Mouse (Mus musculus): Measurements from ENCODE around the gene Cope. TPM values are rescaled to one million over a fixed set of nuclear protein-coding genes. Genes with fewer than 3 reads are reported as not detected.

Gene Cope
- polyA plus RNA-seq, 1 experiment: 91.7 TPM

DNA sequence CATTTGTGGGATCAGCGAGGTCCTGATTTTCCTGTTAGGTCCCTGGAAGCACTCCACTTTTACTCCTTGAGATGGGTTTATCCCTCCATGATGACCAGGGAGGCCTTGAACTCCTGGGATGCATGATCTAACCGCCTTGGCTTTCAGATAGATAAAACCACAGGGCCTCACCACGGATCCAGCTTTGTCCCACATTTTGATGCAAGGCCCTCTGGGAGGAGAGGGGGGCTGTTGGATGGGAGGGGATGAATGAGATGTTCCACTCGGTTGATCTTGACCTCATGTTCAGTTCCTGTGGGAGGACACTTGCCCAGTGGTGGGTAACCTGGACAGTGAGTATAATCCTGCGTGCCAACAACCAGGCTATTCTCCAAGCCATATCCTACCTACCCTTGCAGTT lies 17.9 kb upstream of the Cope start:
- Histone ChIP-seq H3K27ac (ENCODE audit: control insufficient read depth, insufficient read depth, low read depth, low read length, poor library complexity) (no peak overlapping the region), H3K4me1 (ENCODE audit: control insufficient read depth, insufficient read depth, low read length) (no peaks in the 10 kb centered on the region; the same call in none of the 2 replicates), H3K4me3 (replicated peaks; ENCODE audit: control insufficient read depth, low read depth, low read length) (no peak overlapping the region)
- WGBS: 75% methylated on average over 5 of the region's 5 CpGs
- no peak for TF ChIP-seq POLR2A (IDR thresholded peaks at IDR 0.05; ENCODE audit: borderline replicate concordance, control insufficient read depth, low read depth, low read length)
- TF ChIP-seq CTCF (IDR thresholded peaks at IDR 0.05; ENCODE audit: control insufficient read depth, insufficient read depth, low read length): no peak

DNA sequence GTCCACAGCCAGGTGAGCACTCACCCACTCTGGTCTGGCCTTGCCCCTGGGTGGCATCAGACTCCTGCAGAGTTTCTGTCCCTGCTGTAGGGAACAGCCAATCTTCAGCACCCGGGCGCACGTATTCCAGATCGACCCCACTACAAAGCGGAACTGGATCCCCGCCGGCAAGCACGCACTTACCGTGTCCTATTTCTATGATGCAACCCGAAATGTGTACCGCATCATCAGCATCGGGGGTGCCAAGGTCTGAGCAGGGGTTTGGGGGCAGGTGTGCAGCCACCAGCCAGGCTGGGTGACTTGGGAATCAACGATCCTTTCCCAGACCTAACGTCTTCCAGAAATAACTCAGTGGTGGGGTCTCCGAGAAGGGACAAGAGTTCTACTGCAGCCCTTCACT lies 17.0 kb upstream of the Cope start:
- WGBS: 92% methylated on average over 15 of the region's 15 CpGs
- Histone ChIP-seq H3K4me3 (replicated peaks; ENCODE audit: control insufficient read depth, low read depth, low read length) (no peak overlapping the region), H3K4me1 (ENCODE audit: control insufficient read depth, insufficient read depth, low read length) (no peaks in the 10 kb centered on the region; the same call in none of the 2 replicates), H3K27ac (ENCODE audit: control insufficient read depth, insufficient read depth, low read depth, low read length, poor library complexity) (no peak overlapping the region)
- no peak for TF ChIP-seq POLR2A (IDR thresholded peaks at IDR 0.05; ENCODE audit: borderline replicate concordance, control insufficient read depth, low read depth, low read length)
- no peak for TF ChIP-seq CTCF (IDR thresholded peaks at IDR 0.05; ENCODE audit: control insufficient read depth, insufficient read depth, low read length)

DNA sequence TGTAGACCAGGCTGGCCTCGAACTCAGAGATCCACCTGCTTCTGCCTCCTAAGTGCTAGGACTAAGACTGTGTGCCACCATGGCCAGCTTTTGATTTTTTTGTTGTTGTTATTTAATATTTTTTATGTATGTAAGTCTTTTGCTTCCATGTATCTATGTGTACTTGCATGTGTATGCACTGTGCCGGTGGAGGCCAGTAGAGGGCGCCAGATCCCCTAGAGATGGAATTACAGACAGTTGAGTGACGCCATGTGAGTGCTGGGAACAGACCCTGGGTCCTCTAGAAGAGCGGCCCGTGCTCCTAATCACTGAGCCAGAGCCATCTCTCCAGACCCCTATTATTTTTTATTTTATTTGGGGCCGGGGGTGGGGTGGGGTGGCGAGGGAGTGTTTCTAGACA lies 15.6 kb upstream of the Cope start:
- no peak overlapping the region for H3K27ac ChIP-seq (ENCODE audit: control insufficient read depth, insufficient read depth, low read depth, low read length, poor library complexity)
- 87% methylated on average over 8 of the region's 8 CpGs for WGBS
- H3K4me1 ChIP-seq (ENCODE audit: control insufficient read depth, insufficient read depth, low read length): no peaks in the 10 kb centered on the region; the same call in none of the 2 replicates
- H3K4me3 ChIP-seq (replicated peaks; ENCODE audit: control insufficient read depth, low read depth, low read length): no peak overlapping the region
- no peak for TF ChIP-seq POLR2A (IDR thresholded peaks at IDR 0.05; ENCODE audit: borderline replicate concordance, control insufficient read depth, low read depth, low read length)
- peak; percentile 56 for TF ChIP-seq CTCF (IDR thresholded peaks at IDR 0.05; ENCODE audit: control insufficient read depth, insufficient read depth, low read length)

DNA sequence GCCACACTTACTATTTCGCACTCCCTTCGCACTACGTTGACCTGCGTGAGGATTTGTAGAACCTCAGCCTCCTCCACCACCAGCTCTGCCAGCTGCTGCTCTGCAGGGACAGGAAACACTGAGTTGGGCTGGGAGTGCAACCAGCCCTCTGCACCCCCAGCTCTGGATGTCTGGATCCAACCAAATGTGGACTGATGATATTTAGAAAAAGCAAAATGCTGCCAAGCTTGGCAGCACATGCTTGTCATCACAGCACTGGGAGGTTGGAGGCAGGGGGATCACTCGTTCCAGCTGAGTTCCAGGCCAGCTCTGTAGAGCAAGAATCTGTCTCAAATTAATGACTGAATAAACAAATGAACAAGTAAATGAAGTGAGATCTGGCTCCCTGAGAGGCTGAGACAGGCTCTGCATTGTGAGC lies 8.3 kb upstream of the Cope start:
- Histone ChIP-seq H3K27ac (ENCODE audit: control insufficient read depth, insufficient read depth, low read depth, low read length, poor library complexity) (no peak overlapping the region), H3K4me1 (ENCODE audit: control insufficient read depth, insufficient read depth, low read length) (no peaks in the 10 kb centered on the region), H3K4me3 (replicated peaks; ENCODE audit: control insufficient read depth, low read depth, low read length) (no peak overlapping the region)
- WGBS: 81% methylated on average over 5 of the region's 5 CpGs
- no peak for TF ChIP-seq CTCF (IDR thresholded peaks at IDR 0.05; ENCODE audit: control insufficient read depth, insufficient read depth, low read length)
- no peak for TF ChIP-seq POLR2A (IDR thresholded peaks at IDR 0.05; ENCODE audit: borderline replicate concordance, control insufficient read depth, low read depth, low read length)

- Histone ChIP-seq H3K4me3 (replicated peaks; ENCODE audit: control insufficient read depth, low read depth, low read length) (no peak overlapping the region), H3K4me1 (ENCODE audit: control insufficient read depth, insufficient read depth, low read length) (peaks cover 3% of the 10 kb centered on the region; the same call in 1 of the 2 replicates), H3K27ac (ENCODE audit: control insufficient read depth, insufficient read depth, low read depth, low read length, poor library complexity) (no peak overlapping the region)
- 44% methylated on average over 3 of the region's 3 CpGs for WGBS
- TF ChIP-seq POLR2A (IDR thresholded peaks at IDR 0.05; ENCODE audit: borderline replicate concordance, control insufficient read depth, low read depth, low read length) (no peak), CTCF (IDR thresholded peaks at IDR 0.05; ENCODE audit: control insufficient read depth, insufficient read depth, low read length) (no peak)
These were observed 1.4 kb upstream of the Cope start for GRCm38 (mm10) chr8:70300881-70301280.

- peak overlapping the region; percentile 77 for H3K4me3 ChIP-seq (replicated peaks; ENCODE audit: control insufficient read depth, low read depth, low read length)
- 2% methylated on average over 16 of the region's 16 CpGs for WGBS
- peaks cover 3% of the 10 kb centered on the region; the same call in 1 of the 2 replicates for H3K4me1 ChIP-seq (ENCODE audit: control insufficient read depth, insufficient read depth, low read length)
- no peak for TF ChIP-seq POLR2A (IDR thresholded peaks at IDR 0.05; ENCODE audit: borderline replicate concordance, control insufficient read depth, low read depth, low read length)
- no peak for TF ChIP-seq CTCF (IDR thresholded peaks at IDR 0.05; ENCODE audit: control insufficient read depth, insufficient read depth, low read length)
- peak overlapping the region; percentile 7 for H3K27ac ChIP-seq (ENCODE audit: control insufficient read depth, insufficient read depth, low read depth, low read length, poor library complexity)
These were observed 583 bp downstream of the Cope start for GRCm38 (mm10) chr8:70302901-70303300.

DNA sequence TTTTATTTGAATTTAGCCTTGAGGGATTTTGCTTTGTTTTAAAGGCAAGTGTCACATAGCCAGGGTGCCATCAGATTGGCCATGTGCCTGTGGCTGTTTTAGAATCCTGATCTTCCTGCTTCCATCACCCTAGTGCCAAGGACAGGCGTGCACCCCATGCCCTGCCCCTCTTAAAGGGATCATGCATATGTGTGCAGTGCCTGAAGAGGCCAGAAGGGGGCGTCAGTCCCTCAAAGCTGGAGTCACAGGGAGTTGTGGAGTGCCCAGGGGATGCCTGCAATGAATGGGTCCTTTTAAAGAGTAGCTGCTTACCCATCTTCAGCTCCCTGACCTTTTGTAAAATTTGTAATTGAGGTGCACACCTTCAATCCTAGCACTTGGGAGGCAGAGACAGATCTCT lies 7.0 kb downstream of the Cope start:
- TF ChIP-seq CTCF (IDR thresholded peaks at IDR 0.05; ENCODE audit: control insufficient read depth, insufficient read depth, low read length) (peak; percentile 44; the same call in 1 of the 2 replicates), POLR2A (IDR thresholded peaks at IDR 0.05; ENCODE audit: borderline replicate concordance, control insufficient read depth, low read depth, low read length) (no peak)
- H3K4me1 ChIP-seq (ENCODE audit: control insufficient read depth, insufficient read depth, low read length): no peaks in the 10 kb centered on the region
- 41% methylated on average over 2 of the region's 2 CpGs for WGBS
- H3K4me3 ChIP-seq (replicated peaks; ENCODE audit: control insufficient read depth, low read depth, low read length): no peak overlapping the region
- H3K27ac ChIP-seq (ENCODE audit: control insufficient read depth, insufficient read depth, low read depth, low read length, poor library complexity): no peak overlapping the region

- H3K4me3 ChIP-seq (replicated peaks; ENCODE audit: control insufficient read depth, low read depth, low read length): no peak overlapping the region
- no peaks in the 10 kb centered on the region; the same call in 1 of the 2 replicates for H3K4me1 ChIP-seq (ENCODE audit: control insufficient read depth, insufficient read depth, low read length)
- 73% methylated on average over 2 of the region's 2 CpGs for WGBS
- TF ChIP-seq CTCF (IDR thresholded peaks at IDR 0.05; ENCODE audit: control insufficient read depth, insufficient read depth, low read length) (no peak), POLR2A (IDR thresholded peaks at IDR 0.05; ENCODE audit: borderline replicate concordance, control insufficient read depth, low read depth, low read length) (no peak)
- H3K27ac ChIP-seq (ENCODE audit: control insufficient read depth, insufficient read depth, low read depth, low read length, poor library complexity): no peak overlapping the region; the same call in 1 of the 2 replicates
These were observed 11.1 kb downstream of the Cope start for GRCm38 (mm10) chr8:70313399-70313798.

All from bone marrow, adult 2 months (tissue).